Mouse (Mus musculus) neural tube, embryonic 14.5 days (tissue): ENCODE results near the gene Kcnmb2. TPM values are rescaled to one million over a fixed set of nuclear protein-coding genes. Genes with fewer than 3 reads are reported as not detected.

Experiments used
- ATAC-seq: fragments of 200-750 bp; cut with Nextera tagmentation; 2 replicates; pipeline ENCODE4 v1.8.0; 2017; ENCODE audit warnings: low read depth, mild to moderate bottlenecking, moderate TSS enrichment, moderate library complexity
- H3K27ac ChIP-seq: fragments of 300-500 bp; sonication (generic); 2 replicates; pipeline ENCODE4 v1.5.1; 2014; ENCODE audit warnings: low read depth, mild to moderate bottlenecking, control low read depth, low read length, moderate library complexity, mixed read lengths
- H3K27me3 ChIP-seq: fragments of 300-500 bp; sonication (generic); 2 replicates; pipeline ENCODE4 v1.6.1; 2014; ENCODE audit warnings: low read length; ENCODE audit not compliant: control insufficient read depth, insufficient read depth
- H3K36me3 ChIP-seq: fragments of 300-500 bp; sonication (generic); 2 replicates; pipeline ENCODE4 v1.6.1; 2014; ENCODE audit warnings: low read length, mixed read lengths; ENCODE audit not compliant: control insufficient read depth, insufficient read depth
- H3K4me1 ChIP-seq: fragments of 300-500 bp; sonication (generic); 2 replicates; pipeline ENCODE4 v1.6.1; 2014; ENCODE audit warnings: low read length; ENCODE audit not compliant: control insufficient read depth, insufficient read depth
- H3K4me2 ChIP-seq: fragments of 300-500 bp; sonication (generic); 2 replicates; pipeline ENCODE4 v1.6.1; 2014; ENCODE audit warnings: mild to moderate bottlenecking, low read depth, low read length, control low read depth
- H3K4me3 ChIP-seq: fragments of 300-500 bp; sonication (generic); 2 replicates; pipeline ENCODE4 v1.5.1; 2014; ENCODE audit warnings: low read depth, low read length, control low read depth, mixed read lengths
- H3K9ac ChIP-seq: fragments of 300-500 bp; sonication (generic); replicated peaks from 2 replicates; pipeline ENCODE4 v1.6.1; 2014; ENCODE audit warnings: low read depth, mild to moderate bottlenecking, control low read depth, low read length, mixed read lengths
- H3K9me3 ChIP-seq: fragments of 300-500 bp; sonication (generic); 2 replicates; pipeline ENCODE4 v1.6.1; 2016; ENCODE audit warnings: low read length; ENCODE audit not compliant: control insufficient read depth
- WGBS: fragments of 180-500 bp; shearing (Covaris S2); extraction: QIAGEN DNeasy Blood & Tissue Kit; methylation state at CpG from one replicate; pipeline ENCODE4 v1.1.7; 2014; 5-methylcytosine and 5-hydroxymethylcytosine counted together
- polyA plus RNA-seq: library from polyadenylated mRNA; unstranded; fragments of >200 nt; fragmentation: Nextera tagmentation; extraction: Ambion mirVana; gene quantifications from 2 replicates; pipeline ENCODE4 v1.2.1, GENCODE M21; 2014

The Kcnmb2 gene
- polyA plus RNA-seq, 1 experiment from 2014 or later: 24.4 TPM

GRCm38 (mm10) chr3:31979661-31980060 lies 77.4 kb downstream of the Kcnmb2 start:
- Histone ChIP-seq H3K27me3 (no peaks in the 10 kb centered on the region), H3K36me3 (no peaks in the 10 kb centered on the region), H3K4me2 (no peak overlapping the region), H3K27ac (no peak overlapping the region), H3K9me3 (no peaks in the 10 kb centered on the region), H3K4me1 (no peaks in the 10 kb centered on the region), H3K4me3 (no peak overlapping the region), H3K9ac (no peak overlapping the region)
- ATAC-seq: no peak
- 21% methylated on average over 3 of the region's 3 CpGs for WGBS

GRCm38 (mm10) chr3:31982444-31982843 lies 80.1 kb downstream of the Kcnmb2 start:
- no peak overlapping the region for H3K9ac ChIP-seq
- H3K27me3 ChIP-seq: no peaks in the 10 kb centered on the region
- H3K27ac ChIP-seq: no peak overlapping the region
- no peaks in the 10 kb centered on the region for H3K4me1 ChIP-seq
- no peaks in the 10 kb centered on the region for H3K9me3 ChIP-seq
- no peaks in the 10 kb centered on the region for H3K36me3 ChIP-seq
- WGBS: 38% methylated on average over 5 of the region's 5 CpGs
- H3K4me2 ChIP-seq: no peak overlapping the region
- peak; percentile 78; the same call in 1 of the 2 replicates for ATAC-seq
- H3K4me3 ChIP-seq: no peak overlapping the region

- no peak overlapping the region for H3K27ac ChIP-seq
- ATAC-seq: peak; percentile 36; the same call in 1 of the 2 replicates
- H3K4me3 ChIP-seq: no peak overlapping the region
- no peaks in the 10 kb centered on the region for H3K4me1 ChIP-seq
- no peak overlapping the region for H3K4me2 ChIP-seq
- 82% methylated on average over 4 of the region's 4 CpGs for WGBS
- no peaks in the 10 kb centered on the region for H3K27me3 ChIP-seq
- H3K9me3 ChIP-seq: no peaks in the 10 kb centered on the region
- no peaks in the 10 kb centered on the region for H3K36me3 ChIP-seq
- no peak overlapping the region for H3K9ac ChIP-seq
These were observed 82.8 kb downstream of the Kcnmb2 start for GRCm38 (mm10) chr3:31985103-31985502.

- ATAC-seq: no peak
- H3K9me3 ChIP-seq: no peaks in the 10 kb centered on the region
- 75% methylated on average over 5 of the region's 5 CpGs for WGBS
- H3K27ac ChIP-seq: no peak overlapping the region
- H3K36me3 ChIP-seq: no peaks in the 10 kb centered on the region
- H3K9ac ChIP-seq: no peak overlapping the region
- H3K4me1 ChIP-seq: no peaks in the 10 kb centered on the region
- H3K4me2 ChIP-seq: no peak overlapping the region
- no peak overlapping the region for H3K4me3 ChIP-seq
- H3K27me3 ChIP-seq: no peaks in the 10 kb centered on the region
These were observed 89.3 kb downstream of the Kcnmb2 start for GRCm38 (mm10) chr3:31991526-31992045.

GRCm38 (mm10) chr3:32011566-32011965 lies 109.3 kb downstream of the Kcnmb2 start:
- H3K4me3 ChIP-seq: no peak overlapping the region
- no peak overlapping the region for H3K9ac ChIP-seq
- H3K4me2 ChIP-seq: no peak overlapping the region
- H3K4me1 ChIP-seq: no peaks in the 10 kb centered on the region
- no peaks in the 10 kb centered on the region for H3K27me3 ChIP-seq
- H3K27ac ChIP-seq: no peak overlapping the region
- 83% methylated on average over 5 of the region's 5 CpGs for WGBS
- no peak for ATAC-seq
- H3K9me3 ChIP-seq: no peaks in the 10 kb centered on the region
- no peaks in the 10 kb centered on the region for H3K36me3 ChIP-seq

GRCm38 (mm10) chr3:32012205-32012931 lies 110.1 kb downstream of the Kcnmb2 start:
- H3K9me3 ChIP-seq: no peaks in the 10 kb centered on the region
- 72% methylated on average over 12 of the region's 12 CpGs for WGBS
- H3K4me1 ChIP-seq: no peaks in the 10 kb centered on the region

GRCm38 (mm10) chr3:32020981-32021380 lies 118.7 kb downstream of the Kcnmb2 start:
- H3K9ac ChIP-seq: no peak overlapping the region
- no peak for ATAC-seq
- WGBS: 98% methylated on average over 6 of the region's 6 CpGs
- H3K27me3 ChIP-seq: no peaks in the 10 kb centered on the region
- no peaks in the 10 kb centered on the region for H3K36me3 ChIP-seq
- no peaks in the 10 kb centered on the region for H3K4me1 ChIP-seq
- H3K4me3 ChIP-seq: no peak overlapping the region
- no peaks in the 10 kb centered on the region for H3K9me3 ChIP-seq
- H3K27ac ChIP-seq: no peak overlapping the region
- no peak overlapping the region for H3K4me2 ChIP-seq

More at GRCm38 (mm10) chr3:32012205-32012931, 110.1 kb downstream of the Kcnmb2 start:
- H3K27me3 ChIP-seq: no peaks in the 10 kb centered on the region
- ATAC-seq: peak; percentile 21; the same call in 1 of the 2 replicates
- no peak overlapping the region for H3K9ac ChIP-seq
- no peaks in the 10 kb centered on the region for H3K36me3 ChIP-seq
- H3K4me2 ChIP-seq: no peak overlapping the region
- no peak overlapping the region for H3K4me3 ChIP-seq
- H3K27ac ChIP-seq: no peak overlapping the region

- H3K4me1 ChIP-seq: no peaks in the 10 kb centered on the region
- no peak overlapping the region for H3K27ac ChIP-seq
- H3K9ac ChIP-seq: no peak overlapping the region
- H3K4me2 ChIP-seq: no peak overlapping the region
- H3K27me3 ChIP-seq: no peaks in the 10 kb centered on the region
- no peaks in the 10 kb centered on the region for H3K9me3 ChIP-seq
- ATAC-seq: no peak
- H3K4me3 ChIP-seq: no peak overlapping the region
- no peaks in the 10 kb centered on the region for H3K36me3 ChIP-seq
- 62% methylated on average over 10 of the region's 10 CpGs for WGBS
These were observed 127.2 kb downstream of the Kcnmb2 start for GRCm38 (mm10) chr3:32029375-32030050.

- H3K9me3 ChIP-seq: no peaks in the 10 kb centered on the region
- no peak overlapping the region for H3K4me2 ChIP-seq
- H3K4me3 ChIP-seq: no peak overlapping the region
- 54% methylated on average over 9 of the region's 9 CpGs for WGBS
- no peaks in the 10 kb centered on the region for H3K27me3 ChIP-seq
- H3K36me3 ChIP-seq: no peaks in the 10 kb centered on the region
- peak; percentile 59; the same call in 1 of the 2 replicates for ATAC-seq
- no peak overlapping the region for H3K27ac ChIP-seq
- H3K9ac ChIP-seq: no peak overlapping the region
- no peaks in the 10 kb centered on the region for H3K4me1 ChIP-seq
These were observed 130.1 kb downstream of the Kcnmb2 start for GRCm38 (mm10) chr3:32032381-32032780.
